Mouse (Mus musculus) T-helper 1 cell (primary cell): ENCODE data around the gene Tff3.

Experiments
- in situ Hi-C: fragments of 300-600 bp; cut with MboI, MseI; formaldehyde crosslinking; loops from one replicate; pipeline ENCODE4 v1.15.1; 2025; ENCODE audit warnings: high pct_unique_total_duplicates

The Tff3 gene

GRCm38 (mm10) chr17:31078581-31078980 is 50.9 kb downstream of the Tff3 start:
- in situ Hi-C loops, result loop anchor here (5.0 kb wide), 1 partner anchor 46 kb away; no protein-coding TSS in a partner anchor

DNA sequence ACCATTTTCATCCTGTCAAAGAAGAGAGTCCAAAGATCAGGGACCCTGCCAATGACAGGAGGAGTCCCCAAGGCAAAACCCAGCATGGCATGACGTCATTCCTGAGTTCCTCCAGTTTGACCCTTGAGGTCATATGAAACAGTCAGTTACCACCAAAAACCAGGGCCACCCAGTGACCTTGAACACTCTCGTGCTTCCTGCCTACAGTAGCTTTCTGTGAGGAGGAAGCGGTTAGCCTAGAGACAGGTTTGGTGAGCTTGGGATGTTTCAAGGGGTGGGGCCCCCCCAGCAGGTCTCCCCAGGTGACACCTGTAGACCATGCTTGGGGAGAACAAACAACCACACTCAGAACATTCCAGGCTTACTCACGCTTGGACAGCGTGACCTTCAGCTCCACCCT is 51.9 kb downstream of the Tff3 start:
- in situ Hi-C loops, result loop anchor here (5.0 kb wide), 1 partner anchor 45 kb away; no protein-coding TSS in a partner anchor

DNA sequence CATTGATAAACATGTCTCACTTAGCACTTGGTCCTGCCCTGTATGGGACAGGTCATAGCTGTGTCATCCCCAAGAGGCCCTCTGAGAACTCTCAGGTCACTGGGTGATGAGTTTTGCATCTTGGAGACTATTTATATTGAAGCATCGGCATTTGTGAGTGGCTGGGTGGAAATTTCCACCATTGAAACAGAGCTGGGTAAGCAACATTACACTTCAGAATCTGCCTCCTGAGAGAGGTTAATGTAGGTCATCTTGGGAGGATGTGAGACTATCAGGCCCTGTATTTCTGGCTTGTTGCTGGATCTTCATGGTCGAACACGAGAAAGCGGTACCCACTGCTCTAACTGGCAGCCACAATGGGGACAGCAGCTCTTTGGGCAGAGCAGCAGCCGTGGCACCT is 54.0 kb downstream of the Tff3 start:
- in situ Hi-C loops, result loop anchor here (5.0 kb wide), 1 partner anchor 43 kb away; no protein-coding TSS in a partner anchor
